Mouse (Mus musculus) ES-E14 (cell line): ENCODE data around the gene Ect2l. TPM values are rescaled to one million over a fixed set of nuclear protein-coding genes. Genes with fewer than 3 reads are reported as not detected.

Experiments
- DNase-seq: peaks from one replicate; pipeline ENCODE4 v3.0.0-alpha.2; 2013; ENCODE audit warnings: low read depth, low spot score
- H3K27ac ChIP-seq: 2 replicates; pipeline ENCODE4 v1.5.1; 2012; ENCODE audit warnings: low read depth, mild to moderate bottlenecking, low read length, moderate library complexity, mixed read lengths; ENCODE audit not compliant: poor library complexity, insufficient read depth, severe bottlenecking
- H3K36me3 ChIP-seq: 2 replicates; pipeline ENCODE4 v1.6.1; 2012; ENCODE audit warnings: mild to moderate bottlenecking, low read length, moderate library complexity, mixed read lengths; ENCODE audit not compliant: control insufficient read depth, poor library complexity, insufficient read depth, severe bottlenecking
- H3K4me1 ChIP-seq, 2 experiments: fragments of 150-350 bp in 1 of 2; sonication (generic) in 1 of 2; 2 replicates each; pipeline ENCODE4 v1.6.1; 2012; ENCODE audit warnings: low read length in 2 of 2, mild to moderate bottlenecking in 1 of 2, mixed read lengths in 1 of 2; ENCODE audit not compliant: control insufficient read depth in 2 of 2, insufficient read depth in 2 of 2, poor library complexity in 1 of 2
- H3K4me3 ChIP-seq, 2 experiments: fragments of 150-350 bp in 1 of 2; sonication (generic) in 1 of 2; 2 replicates each; pipeline ENCODE4 v1.5.1; 2012; ENCODE audit warnings: low read length in 2 of 2, low read depth in 1 of 2, mild to moderate bottlenecking in 1 of 2, mixed read lengths in 1 of 2; ENCODE audit not compliant: insufficient read depth in 1 of 2, poor library complexity in 1 of 2, severe bottlenecking in 1 of 2
- H3K9ac ChIP-seq: 2 replicates; pipeline ENCODE4 v1.6.1; 2012; ENCODE audit warnings: low read depth, mild to moderate bottlenecking, low read length, mixed read lengths; ENCODE audit not compliant: poor library complexity, insufficient read depth, severe bottlenecking
- H3K9me3 ChIP-seq: fragments of 150-350 bp; sonication (generic); 2 replicates; pipeline ENCODE4 v1.6.1; 2012; ENCODE audit warnings: low read depth, mild to moderate bottlenecking, low read length; ENCODE audit not compliant: control insufficient read depth, insufficient read depth
- CHD2 ChIP-seq: IDR thresholded peaks from 2 replicates; pipeline ENCODE4 v1.6.1; 2014; ENCODE audit warnings: mild to moderate bottlenecking, low read depth, low read length, inconsistent platforms
- HCFC1 ChIP-seq: IDR thresholded peaks from 2 replicates; pipeline ENCODE4 v1.6.1; 2012; ENCODE audit warnings: low read length, inconsistent platforms, borderline replicate concordance; ENCODE audit not compliant: insufficient read depth
- MAFK ChIP-seq: IDR thresholded peaks from 2 replicates; pipeline ENCODE4 v1.6.1; 2014; ENCODE audit warnings: mild to moderate bottlenecking, low read depth, low read length, inconsistent platforms; ENCODE audit not compliant: insufficient read depth
- ZC3H11A ChIP-seq: IDR thresholded peaks from 2 replicates; pipeline ENCODE4 v1.6.1; 2012; ENCODE audit warnings: low read depth, mild to moderate bottlenecking, inconsistent platforms, low read length, borderline replicate concordance
- ZNF384 ChIP-seq: IDR thresholded peaks from 2 replicates; pipeline ENCODE4 v1.6.1; 2012; ENCODE audit warnings: low read depth, low read length, inconsistent platforms
- in situ Hi-C, 2 experiments: fragments of 600-800 bp; cut with MboI; formaldehyde crosslinking; loops; one replicate each; pipeline ENCODE4 v1.15.1; 2025; ENCODE audit warnings: low sequenced_read_pairs in 2 of 2, inconsistent platforms in 1 of 2; ENCODE audit not compliant: unreplicated experiment in 2 of 2
- total RNA-seq: library from RNA; depleted of rRNA; stranded (reverse); fragments of 300-350 nt; gene quantifications from 2 replicates; pipeline ENCODE4 v1.2.3, GENCODE M21; 2012; rRNA removed

Ect2l gene
- total RNA-seq, 1 experiment: not detected

DNA sequence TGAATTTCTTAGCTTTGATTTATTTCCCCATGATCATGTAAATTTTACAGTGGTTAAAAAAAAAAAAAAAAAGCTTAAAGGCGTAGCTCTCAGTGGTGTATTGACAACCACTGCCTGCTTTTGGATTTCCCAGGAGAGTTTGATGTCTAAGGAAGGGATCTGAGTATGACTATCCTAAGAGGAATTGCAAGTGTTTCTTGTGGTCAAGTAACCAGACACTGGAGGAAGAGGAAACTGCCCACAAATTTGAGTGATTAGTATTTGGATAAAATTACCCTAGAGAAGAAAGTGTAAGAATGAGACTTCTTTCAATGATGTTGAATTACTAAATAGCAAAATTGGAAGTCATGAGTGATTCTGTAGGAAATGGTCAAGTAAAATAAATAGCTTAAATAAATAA, 129.2 kb downstream of the Ect2l start:
- in situ Hi-C loops: no loop called here
- H3K27ac ChIP-seq: no peak overlapping the region

More for the DNA sequence above, 129.2 kb downstream of the Ect2l start:
- no peaks in the 10 kb centered on the region for H3K4me1 ChIP-seq
- TF ChIP-seq HCFC1: no peak
- no peak for TF ChIP-seq CHD2
- no peak for TF ChIP-seq ZNF384
- no peak for TF ChIP-seq MAFK
- no peak for TF ChIP-seq ZC3H11A
- peaks cover 6% of the 10 kb centered on the region for H3K9me3 ChIP-seq
- no peak overlapping the region for H3K4me3 ChIP-seq
- no peak for DNase-seq
- no peak overlapping the region for H3K9ac ChIP-seq
- no peaks in the 10 kb centered on the region; the same call in 1 of the 2 replicates for H3K36me3 ChIP-seq

Other genes with a start within 250 kb of the Ect2l start
- gene Abracl, start 187.6 kb downstream of the Ect2l start, total RNA-seq: 29.7 and 51.6 TPM in 2 replicates
- gene Reps1, start 155.0 kb downstream of the Ect2l start, total RNA-seq: 29.6 and 39.5 TPM in 2 replicates
- gene Ccdc28a, start 24.1 kb upstream of the Ect2l start, total RNA-seq: 6.6 and 8.8 TPM in 2 replicates
- 5.5 and 7.7 TPM in 2 replicates for gene Nhsl1, start 108.1 kb upstream of the Ect2l start, total RNA-seq